Mouse (Mus musculus) G1E (cell line): ENCODE results near the gene H2al1k.
"Not testable (repeated sequence)": the region's sequence is repeated elsewhere in the genome, so short reads cannot be mapped to it uniquely, and the experiment has no call there.

ENCODE experiments used
- CTCF ChIP-seq: IDR thresholded peaks from 2 replicates; pipeline ENCODE4 v1.5.1; 2012; ENCODE audit warnings: low read depth, low read length, inconsistent platforms, mixed read lengths
- GATA1 ChIP-seq: IDR thresholded peaks from 2 replicates; pipeline ENCODE4 v1.6.1; 2012; ENCODE audit warnings: borderline replicate concordance, low read length, inconsistent platforms, mixed read lengths
- GATA2 ChIP-seq: IDR thresholded peaks from 2 replicates; pipeline ENCODE4 v1.6.1; 2012; ENCODE audit warnings: low read depth, low read length, inconsistent platforms, borderline replicate concordance
- POLR2AphosphoS5 ChIP-seq: IDR thresholded peaks from 2 replicates; pipeline ENCODE4 v1.6.1; 2012; ENCODE audit warnings: low read depth, low read length, inconsistent platforms; ENCODE audit not compliant: insufficient replicate concordance
- TAL1 ChIP-seq: conservative IDR thresholded peaks from 2 replicates; pipeline ENCODE4 v1.6.1; 2012; ENCODE audit warnings: low read depth, low read length, inconsistent platforms, mixed read lengths

GRCm38 (mm10) chrX:9350327-9350726, at the start of gene H2al1k:
- TF ChIP-seq GATA1, CTCF, TAL1, GATA2, POLR2AphosphoS5: not testable (repeated sequence)
